Mouse (Mus musculus) midbrain, embryonic 16.5 days (tissue): ENCODE results near the gene Tnfrsf13b. TPM values are rescaled to one million over a fixed set of nuclear protein-coding genes. Genes with fewer than 3 reads are reported as not detected.
"Not testable (repeated sequence)": the region's sequence is repeated elsewhere in the genome, so short reads cannot be mapped to it uniquely, and the experiment has no call there.

Experiments used
- ATAC-seq: fragments of 200-750 bp; cut with Nextera tagmentation; 2 replicates; pipeline ENCODE4 v1.8.0; 2017; ENCODE audit warnings: moderate TSS enrichment
- H3K27ac ChIP-seq: fragments of 300-500 bp; sonication (generic); 2 replicates; pipeline ENCODE4 v1.5.1; 2014; ENCODE audit warnings: mild to moderate bottlenecking, low read length, mixed read lengths
- H3K27me3 ChIP-seq: fragments of 300-500 bp; sonication (generic); 2 replicates; pipeline ENCODE4 v1.6.1; 2014; ENCODE audit warnings: low read depth, low read length, mixed read lengths; ENCODE audit not compliant: control insufficient read depth, insufficient read depth
- H3K36me3 ChIP-seq: fragments of 300-500 bp; sonication (generic); 2 replicates; pipeline ENCODE4 v1.6.1; 2014; ENCODE audit warnings: mild to moderate bottlenecking, low read length, moderate library complexity, mixed read lengths; ENCODE audit not compliant: control insufficient read depth, insufficient read depth
- H3K4me1 ChIP-seq: fragments of 300-500 bp; sonication (generic); 2 replicates; pipeline ENCODE4 v1.6.1; 2014; ENCODE audit warnings: mild to moderate bottlenecking, low read length, mixed read lengths; ENCODE audit not compliant: control insufficient read depth, insufficient read depth
- H3K4me2 ChIP-seq: fragments of 300-500 bp; sonication (generic); 2 replicates; pipeline ENCODE4 v1.6.1; 2014; ENCODE audit warnings: mild to moderate bottlenecking, low read length, mixed read lengths
- H3K4me3 ChIP-seq: fragments of 300-500 bp; sonication (generic); 2 replicates; pipeline ENCODE4 v1.5.1; 2014; ENCODE audit warnings: low read depth, mild to moderate bottlenecking, low read length, moderate library complexity, mixed read lengths
- H3K9ac ChIP-seq: fragments of 300-500 bp; sonication (generic); 2 replicates; pipeline ENCODE4 v1.6.1; 2014; ENCODE audit warnings: low read depth, low read length, mixed read lengths
- H3K9me3 ChIP-seq: fragments of 300-500 bp; sonication (generic); replicated peaks from 2 replicates; pipeline ENCODE4 v1.6.1; 2014; ENCODE audit warnings: mild to moderate bottlenecking, low read length, mixed read lengths; ENCODE audit not compliant: control insufficient read depth, poor library complexity, severe bottlenecking
- WGBS: fragments of 180-500 bp; shearing (Covaris S2); extraction: QIAGEN DNeasy Blood & Tissue Kit; methylation state at CpG from one replicate; pipeline ENCODE4 v1.1.7; 2014; 5-methylcytosine and 5-hydroxymethylcytosine counted together
- polyA plus RNA-seq: library from polyadenylated mRNA; unstranded; fragments of >200 nt; fragmentation: Nextera tagmentation; extraction: Ambion mirVana; gene quantifications from 2 replicates; pipeline ENCODE4 v1.2.1, GENCODE M21; 2015

The Tnfrsf13b gene
- polyA plus RNA-seq, 1 experiment from 2014 or later: 1.2 TPM

GRCm38 (mm10) chr11:61174821-61175658 lies 48.5 kb downstream of the Tnfrsf13b start, which contains the start of gene Usp22:
Gene Usp22, minus strand, starts transcription at chr11:61175055.
- no peaks in the 10 kb centered on the region for H3K9me3 ChIP-seq
- H3K27ac ChIP-seq: peak within 1 kb of the TSS; percentile 99
- peak within 1 kb of the TSS; percentile 59 for H3K4me2 ChIP-seq
- peaks cover 40% of the 10 kb centered on the region for H3K4me1 ChIP-seq
- WGBS: 0% methylated on average over 58 of the region's 69 CpGs
- no peaks in the 10 kb centered on the region for H3K36me3 ChIP-seq
- ATAC-seq: peak; percentile 98
- H3K9ac ChIP-seq: peak within 1 kb of the TSS; percentile 100
- H3K4me3 ChIP-seq: peak within 1 kb of the TSS; percentile 100
- no peaks in the 10 kb centered on the region for H3K27me3 ChIP-seq

- 65% methylated on average over 5 of the region's 5 CpGs for WGBS
- H3K4me1 ChIP-seq: peaks cover 33% of the 10 kb centered on the region
- no peak for ATAC-seq
These were observed 49.2 kb downstream of the Tnfrsf13b start for GRCm38 (mm10) chr11:61175778-61176177.

GRCm38 (mm10) chr11:61176321-61176720 lies 49.8 kb downstream of the Tnfrsf13b start:
- 96% methylated on average over 1 of the region's 1 CpGs for WGBS
- Histone ChIP-seq H3K27ac (peak overlapping the region; percentile 90), H3K36me3 (no peaks in the 10 kb centered on the region), H3K4me1 (peaks cover 27% of the 10 kb centered on the region), H3K9ac (no peak overlapping the region), H3K4me3 (no peak overlapping the region), H3K9me3 (no peaks in the 10 kb centered on the region), H3K27me3 (no peaks in the 10 kb centered on the region), H3K4me2 (no peak overlapping the region)
- no peak for ATAC-seq

More at GRCm38 (mm10) chr11:61175778-61176177, 49.2 kb downstream of the Tnfrsf13b start:
- Histone ChIP-seq H3K9me3 (no peaks in the 10 kb centered on the region), H3K36me3 (no peaks in the 10 kb centered on the region), H3K27ac (peak overlapping the region; percentile 90), H3K4me2 (peak overlapping the region; percentile 38), H3K27me3 (no peaks in the 10 kb centered on the region), H3K9ac (0 out of 2 replicates have a peak overlapping the region, but pooled peaks have one; percentile 14), H3K4me3 (no peak overlapping the region)

GRCm38 (mm10) chr11:61180361-61180760 lies 53.8 kb downstream of the Tnfrsf13b start:
- no peak overlapping the region for H3K4me3 ChIP-seq
- no peak overlapping the region for H3K27ac ChIP-seq
- H3K9me3 ChIP-seq: no peaks in the 10 kb centered on the region
- H3K9ac ChIP-seq: no peak overlapping the region
- H3K4me2 ChIP-seq: no peak overlapping the region
- ATAC-seq: no peak
- H3K36me3 ChIP-seq: no peaks in the 10 kb centered on the region
- H3K27me3 ChIP-seq: no peaks in the 10 kb centered on the region
- WGBS: 91% methylated on average over 3 of the region's 3 CpGs
- H3K4me1 ChIP-seq: peaks cover 6% of the 10 kb centered on the region

GRCm38 (mm10) chr11:61181624-61182023 lies 55.1 kb downstream of the Tnfrsf13b start:
- H3K27me3 ChIP-seq: no peaks in the 10 kb centered on the region
- no peaks in the 10 kb centered on the region for H3K36me3 ChIP-seq
- H3K4me2 ChIP-seq: no peak overlapping the region
- no peaks in the 10 kb centered on the region for H3K4me1 ChIP-seq
- H3K27ac ChIP-seq: no peak overlapping the region
- no peaks in the 10 kb centered on the region for H3K9me3 ChIP-seq
- no peak for ATAC-seq
- H3K4me3 ChIP-seq: no peak overlapping the region
- no peak overlapping the region for H3K9ac ChIP-seq

GRCm38 (mm10) chr11:61183820-61184219 lies 57.3 kb downstream of the Tnfrsf13b start:
- 71% methylated on average over 1 of the region's 1 CpGs for WGBS

GRCm38 (mm10) chr11:61190776-61191175 lies 64.2 kb downstream of the Tnfrsf13b start:
- Histone ChIP-seq H3K4me2 (no peak overlapping the region), H3K36me3 (no peaks in the 10 kb centered on the region), H3K4me1 (no peaks in the 10 kb centered on the region), H3K9ac (no peak overlapping the region), H3K4me3 (no peak overlapping the region), H3K27ac (peak overlapping the region; percentile 31; the same call in 1 of the 2 replicates), H3K9me3 (no peaks in the 10 kb centered on the region), H3K27me3 (no peaks in the 10 kb centered on the region)
- 35% methylated on average over 2 of the region's 2 CpGs for WGBS
- 0 out of 2 replicates have a peak, but pooled peaks have one; percentile 45 for ATAC-seq

More at GRCm38 (mm10) chr11:61183820-61184219, 57.3 kb downstream of the Tnfrsf13b start:
- no peak overlapping the region for H3K4me2 ChIP-seq
- no peaks in the 10 kb centered on the region for H3K4me1 ChIP-seq
- no peak overlapping the region for H3K9ac ChIP-seq
- H3K4me3 ChIP-seq: no peak overlapping the region
- ATAC-seq: no peak
- H3K27ac ChIP-seq: no peak overlapping the region
- no peaks in the 10 kb centered on the region for H3K36me3 ChIP-seq
- no peaks in the 10 kb centered on the region for H3K9me3 ChIP-seq
- H3K27me3 ChIP-seq: no peaks in the 10 kb centered on the region

GRCm38 (mm10) chr11:61192123-61192522 lies 65.6 kb downstream of the Tnfrsf13b start:
- H3K27me3 ChIP-seq, H3K9me3 ChIP-seq, H3K4me3 ChIP-seq, ATAC-seq, H3K4me1 ChIP-seq, H3K9ac ChIP-seq, H3K27ac ChIP-seq, H3K4me2 ChIP-seq, H3K36me3 ChIP-seq: not testable (repeated sequence)
- WGBS: 91% methylated on average over 7 of the region's 10 CpGs

- Histone ChIP-seq H3K9ac (no peak overlapping the region), H3K36me3 (no peaks in the 10 kb centered on the region), H3K27me3 (no peaks in the 10 kb centered on the region), H3K9me3 (no peaks in the 10 kb centered on the region), H3K4me2 (no peak overlapping the region), H3K4me3 (no peak overlapping the region), H3K27ac (no peak overlapping the region), H3K4me1 (no peaks in the 10 kb centered on the region)
- ATAC-seq: no peak
- WGBS: 97% methylated on average over 2 of the region's 2 CpGs
These were observed 66.2 kb downstream of the Tnfrsf13b start for GRCm38 (mm10) chr11:61192779-61193178.
